Mouse (Mus musculus) thymus, postnatal 25 days (tissue): ENCODE measurements at regions not wholly inside any gene's neighbourhood (a gene's known extent, or its start where the extent isn't known, plus 50 kb on each side); places are given as distances from the start of the nearest gene placed in this dataset.
"Not testable (repeated sequence)": the region's sequence is repeated elsewhere in the genome, so short reads cannot be mapped to it uniquely, and the experiment has no call there.

ENCODE experiments used
- DNase-seq: peaks from one replicate; pipeline ENCODE4 v3.0.0; 2022

- no peak for DNase-seq
Measured at GRCm38 (mm10) chr9:41914611-41915010, 209.5 kb downstream of the Sorl1 start.

GRCm38 (mm10) chr9:41913911-41914310 is 210.2 kb downstream of the Sorl1 start:
- DNase-seq = no peak

- no peak for DNase-seq
Measured at GRCm38 (mm10) chr9:41912482-41912881, 211.6 kb downstream of the Sorl1 start.

- DNase-seq = no peak
Measured at GRCm38 (mm10) chr9:41900606-41900974, 223.5 kb downstream of the Sorl1 start.

GRCm38 (mm10) chr9:41899766-41900605 is 224.1 kb downstream of the Sorl1 start:
- DNase-seq = no peak

GRCm38 (mm10) chr9:41895106-41895505 is 229.0 kb downstream of the Sorl1 start:
- DNase-seq = no peak

- DNase-seq = no peak
Measured at GRCm38 (mm10) chr9:41892841-41893240, 231.3 kb downstream of the Sorl1 start.

GRCm38 (mm10) chr9:41891206-41891605 is 232.9 kb downstream of the Sorl1 start:
- no peak for DNase-seq

- DNase-seq = no peak
Measured at GRCm38 (mm10) chr9:41890273-41891141, 233.6 kb downstream of the Sorl1 start.

- DNase-seq = no peak
Measured at GRCm38 (mm10) chr9:41889568-41890272, 234.4 kb downstream of the Sorl1 start.

- DNase-seq = no peak
Measured at GRCm38 (mm10) chr9:41888616-41889150, 235.4 kb downstream of the Sorl1 start.

GRCm38 (mm10) chr9:41886456-41886855 is 237.6 kb downstream of the Sorl1 start:
- not testable (repeated sequence) for DNase-seq

GRCm38 (mm10) chr9:41880457-41880856 is 243.6 kb downstream of the Sorl1 start:
- DNase-seq = no peak

- no peak for DNase-seq
Measured at GRCm38 (mm10) chr9:41879080-41879479, 245.0 kb downstream of the Sorl1 start.

- DNase-seq = no peak
Measured at GRCm38 (mm10) chr9:41861136-41861535, 263.0 kb downstream of the Sorl1 start.

GRCm38 (mm10) chr9:41860681-41861080 is 263.4 kb downstream of the Sorl1 start:
- no peak for DNase-seq

GRCm38 (mm10) chr9:41859780-41860179 is 264.3 kb downstream of the Sorl1 start:
- DNase-seq = no peak

- DNase-seq = no peak
Measured at GRCm38 (mm10) chr9:41852099-41852498, 272.0 kb downstream of the Sorl1 start.

- no peak for DNase-seq
Measured at GRCm38 (mm10) chr9:41849628-41850326, 274.3 kb downstream of the Sorl1 start.

GRCm38 (mm10) chr9:41844616-41845015 is 279.5 kb downstream of the Sorl1 start:
- no peak for DNase-seq

GRCm38 (mm10) chr9:41834487-41835404 is 289.4 kb downstream of the Sorl1 start:
- no peak for DNase-seq
